Mouse (Mus musculus): ENCODE results near the gene Idi1.
"Not testable (repeated sequence)": the region's sequence is repeated elsewhere in the genome, so short reads cannot be mapped to it uniquely, and the experiment has no call there.

DNA sequence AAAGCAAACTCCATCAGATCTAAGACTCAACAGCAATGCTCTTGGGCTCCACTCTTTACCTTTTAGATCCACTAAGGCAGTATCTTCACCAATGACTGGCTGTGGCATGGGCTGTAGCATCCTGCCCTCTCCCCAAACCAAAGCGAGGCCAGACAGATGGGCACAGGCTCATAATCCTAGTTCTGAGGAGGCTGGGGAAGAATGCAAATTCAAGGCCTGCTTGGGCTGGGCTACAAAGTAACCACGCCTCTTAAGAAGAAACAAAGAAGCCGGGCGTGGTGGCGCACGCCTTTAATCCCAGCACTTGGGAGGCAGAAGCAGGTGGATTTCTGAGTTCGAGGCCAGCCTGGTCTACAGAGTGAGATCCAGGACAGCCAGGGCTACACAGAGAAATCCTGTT lies 43.5 kb upstream of the Idi1 start:
- not testable (repeated sequence) for TF ChIP-seq CTCF, EP300 (IDR thresholded peaks at IDR 0.05; ENCODE audit: low read depth)
